Mouse (Mus musculus) heart, embryonic 10.5 days (tissue): ENCODE data around the gene Myom3. TPM values are rescaled to one million over a fixed set of nuclear protein-coding genes. Genes with fewer than 3 reads are reported as not detected.
"Not testable (repeated sequence)": the region's sequence is repeated elsewhere in the genome, so short reads cannot be mapped to it uniquely, and the experiment has no call there.

Source experiments
- DNase-seq: peaks from one replicate; pipeline ENCODE4 v3.0.0-alpha.2; 2017; ENCODE audit warnings: low spot score
- H3K27ac ChIP-seq: fragments of 300-500 bp; sonication (generic); 2 replicates; pipeline ENCODE4 v1.5.1; 2016; ENCODE audit warnings: mild to moderate bottlenecking
- H3K27me3 ChIP-seq: fragments of 300-500 bp; sonication (generic); 2 replicates; pipeline ENCODE4 v1.6.1; 2016; ENCODE audit warnings: mild to moderate bottlenecking; ENCODE audit not compliant: poor library complexity, insufficient read depth, severe bottlenecking
- H3K36me3 ChIP-seq: fragments of 300-500 bp; sonication (generic); 2 replicates; pipeline ENCODE4 v1.6.1; 2016; ENCODE audit warnings: mild to moderate bottlenecking, moderate library complexity
- H3K4me1 ChIP-seq: fragments of 300-500 bp; sonication (generic); 2 replicates; pipeline ENCODE4 v1.6.1; 2016; ENCODE audit warnings: mild to moderate bottlenecking
- H3K4me3 ChIP-seq: fragments of 300-500 bp; sonication (generic); 2 replicates; pipeline ENCODE4 v1.5.1; 2016; ENCODE audit warnings: mild to moderate bottlenecking, moderate library complexity
- H3K9me3 ChIP-seq: fragments of 300-500 bp; sonication (generic); 2 replicates; pipeline ENCODE4 v1.6.1; 2016; ENCODE audit warnings: mild to moderate bottlenecking, moderate library complexity
- WGBS: fragments of 180-500 bp; shearing (Covaris S2); methylation state at CpG from one replicate; pipeline ENCODE4 v1.1.7; 2016; 5-methylcytosine and 5-hydroxymethylcytosine counted together
- polyA plus RNA-seq: library from polyadenylated mRNA; unstranded; fragments of >200 nt; fragmentation: Nextera tagmentation; extraction: Ambion mirVana; gene quantifications from 2 replicates; pipeline ENCODE4 v1.2.1, GENCODE M21; 2016

The Myom3 gene
- 0.05 TPM in 1 of 2 replicates, not detected in the other for polyA plus RNA-seq

- 50% methylated on average over 10 of the region's 10 CpGs for WGBS
- Histone ChIP-seq H3K27me3 (peaks cover 23% of the 10 kb centered on the region), H3K4me3 (peak within 1 kb of the TSS; percentile 19; the same call in 1 of the 2 replicates), H3K9me3 (no peaks in the 10 kb centered on the region), H3K36me3 (no peaks in the 10 kb centered on the region), H3K27ac (no peak within 1 kb of the TSS), H3K4me1 (peaks cover 33% of the 10 kb centered on the region)
- DNase-seq: no peak
Measured at GRCm38 (mm10) chr4:135759356-135759976, at the start of gene Myom3. Myom3 (plus strand) TSS chr4:135759715.

GRCm38 (mm10) chr4:135710392-135710791 is 49.1 kb upstream of the Myom3 start:
- WGBS: 44% methylated on average over 3 of the region's 3 CpGs
- H3K36me3 ChIP-seq: no peaks in the 10 kb centered on the region
- H3K4me3 ChIP-seq: no peak overlapping the region
- DNase-seq: no peak
- no peak overlapping the region for H3K27ac ChIP-seq
- no peaks in the 10 kb centered on the region for H3K9me3 ChIP-seq
- 0 out of 2 replicates have a peak, but pooled peaks cover 4% of the 10 kb centered on the region for H3K4me1 ChIP-seq
- peaks cover 16% of the 10 kb centered on the region for H3K27me3 ChIP-seq

GRCm38 (mm10) chr4:135714776-135715175 is 44.7 kb upstream of the Myom3 start:
- H3K4me1 ChIP-seq: 0 out of 2 replicates have a peak, but pooled peaks cover 4% of the 10 kb centered on the region
- 71% methylated on average over 8 of the region's 8 CpGs for WGBS
- no peak for DNase-seq
- H3K27ac ChIP-seq: no peak overlapping the region
- no peaks in the 10 kb centered on the region for H3K27me3 ChIP-seq
- H3K36me3 ChIP-seq: no peaks in the 10 kb centered on the region
- H3K4me3 ChIP-seq: no peak overlapping the region
- no peaks in the 10 kb centered on the region for H3K9me3 ChIP-seq

DNA sequence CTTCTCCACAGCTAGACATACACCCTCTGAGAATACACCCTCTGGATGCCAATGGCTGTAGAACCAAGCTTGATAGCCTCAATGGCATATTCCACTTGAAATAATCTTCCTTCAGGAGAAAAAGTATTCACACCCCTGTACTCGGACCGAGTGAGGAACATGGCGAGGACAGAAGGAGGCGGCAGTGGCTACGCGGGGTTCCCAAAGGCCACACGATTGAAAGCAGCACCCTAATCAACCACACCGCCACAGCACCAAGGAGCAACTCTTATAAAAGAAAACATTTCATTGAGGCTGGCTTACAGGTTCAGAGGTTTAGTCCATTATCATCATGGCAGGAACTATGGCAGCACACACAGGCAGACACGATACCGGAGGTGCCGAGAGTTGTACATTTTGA is 43.1 kb upstream of the Myom3 start:
- H3K9me3 ChIP-seq, H3K36me3 ChIP-seq, H3K4me3 ChIP-seq, H3K4me1 ChIP-seq, H3K27me3 ChIP-seq, DNase-seq, H3K27ac ChIP-seq: not testable (repeated sequence)
- WGBS: 93% methylated on average over 11 of the region's 11 CpGs

DNA sequence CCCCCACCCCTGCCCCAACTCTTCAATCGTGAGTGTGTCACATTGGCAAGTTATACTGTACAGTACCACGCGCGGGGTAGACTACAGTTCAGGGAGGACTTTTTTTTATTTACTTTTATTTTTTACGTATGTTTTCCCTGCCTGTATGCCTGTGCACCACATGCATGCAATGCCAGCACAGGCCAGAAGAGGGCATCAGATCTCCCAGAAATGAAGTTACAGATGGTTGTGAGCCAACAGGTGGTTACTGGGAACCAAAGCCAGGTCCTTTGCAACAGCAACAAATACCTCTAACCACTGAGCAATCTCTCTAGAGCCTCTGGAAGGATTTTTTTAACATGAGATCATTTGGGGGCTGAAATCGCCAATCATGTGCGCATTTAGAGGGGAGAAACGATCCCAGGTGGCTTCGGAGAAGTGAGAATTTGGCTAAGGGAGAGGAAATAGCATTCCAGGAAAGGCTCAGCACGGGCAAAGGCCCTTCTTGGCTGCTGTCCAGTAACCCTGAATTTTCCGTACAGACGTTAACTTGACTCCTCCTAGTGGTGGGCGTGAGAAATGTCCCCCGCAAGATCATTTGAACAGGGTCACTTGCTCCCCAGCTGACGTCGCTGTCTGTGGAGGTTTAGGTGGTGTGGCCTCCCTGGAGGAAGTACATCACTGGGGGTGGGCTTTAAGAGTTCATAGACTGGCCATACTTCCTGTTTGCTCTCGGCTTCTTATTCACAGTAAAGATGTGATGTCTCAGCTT is 36.8 kb upstream of the Myom3 start:
- 71% methylated on average over 17 of the region's 17 CpGs for WGBS
- no peak for DNase-seq
- Histone ChIP-seq H3K27ac (no peak overlapping the region), H3K27me3 (no peaks in the 10 kb centered on the region; the same call in 1 of the 2 replicates), H3K4me3 (no peak overlapping the region), H3K36me3 (no peaks in the 10 kb centered on the region), H3K4me1 (peaks cover 15% of the 10 kb centered on the region), H3K9me3 (peaks cover 3% of the 10 kb centered on the region; the same call in 1 of the 2 replicates)

GRCm38 (mm10) chr4:135726416-135726815 is 33.1 kb upstream of the Myom3 start:
- WGBS: 76% methylated on average over 11 of the region's 11 CpGs
- H3K27me3 ChIP-seq: peaks cover 26% of the 10 kb centered on the region
- H3K4me3 ChIP-seq: no peak overlapping the region
- no peaks in the 10 kb centered on the region; the same call in 1 of the 2 replicates for H3K9me3 ChIP-seq
- DNase-seq: no peak
- H3K27ac ChIP-seq: 0 out of 2 replicates have a peak overlapping the region, but pooled peaks have one; percentile 8
- peaks cover 34% of the 10 kb centered on the region for H3K4me1 ChIP-seq
- H3K36me3 ChIP-seq: no peaks in the 10 kb centered on the region

GRCm38 (mm10) chr4:135727817-135728216 is 31.7 kb upstream of the Myom3 start, which contains the start of gene Il22ra1:
Il22ra1 (plus strand) TSS chr4:135728172.
- 9% methylated on average over 14 of the region's 14 CpGs for WGBS
- Histone ChIP-seq H3K4me3 (peak within 1 kb of the TSS; percentile 48), H3K27ac (peak within 1 kb of the TSS; percentile 72), H3K4me1 (peaks cover 34% of the 10 kb centered on the region), H3K9me3 (no peaks in the 10 kb centered on the region; the same call in 1 of the 2 replicates), H3K36me3 (no peaks in the 10 kb centered on the region), H3K27me3 (peaks cover 26% of the 10 kb centered on the region)
- no peak for DNase-seq

DNA sequence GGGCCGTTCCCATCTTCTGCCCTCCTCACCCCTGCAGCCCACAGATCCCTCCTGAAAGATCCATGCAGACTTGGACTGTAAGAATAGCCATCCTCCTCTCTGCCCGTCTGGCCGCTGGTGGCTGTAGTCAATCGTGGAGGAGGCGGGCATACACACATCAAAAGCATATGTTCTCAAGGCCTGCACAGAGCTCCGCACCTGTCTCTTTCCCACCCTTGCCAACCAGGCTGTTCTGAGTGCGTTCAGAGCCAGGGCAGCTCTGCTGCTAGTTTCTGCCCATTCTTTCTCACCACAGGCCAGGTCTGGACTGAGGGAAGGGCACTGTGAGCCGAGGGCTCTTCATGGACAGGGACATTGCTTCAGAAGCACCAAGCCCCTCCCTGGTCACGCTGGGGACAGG is 29.3 kb upstream of the Myom3 start:
- H3K4me3 ChIP-seq: no peak overlapping the region
- no peak overlapping the region for H3K27ac ChIP-seq
- no peak for DNase-seq
- peaks cover 6% of the 10 kb centered on the region for H3K9me3 ChIP-seq
- WGBS: 86% methylated on average over 9 of the region's 9 CpGs
- H3K36me3 ChIP-seq: no peaks in the 10 kb centered on the region
- H3K27me3 ChIP-seq: peaks cover 26% of the 10 kb centered on the region
- H3K4me1 ChIP-seq: peaks cover 34% of the 10 kb centered on the region

DNA sequence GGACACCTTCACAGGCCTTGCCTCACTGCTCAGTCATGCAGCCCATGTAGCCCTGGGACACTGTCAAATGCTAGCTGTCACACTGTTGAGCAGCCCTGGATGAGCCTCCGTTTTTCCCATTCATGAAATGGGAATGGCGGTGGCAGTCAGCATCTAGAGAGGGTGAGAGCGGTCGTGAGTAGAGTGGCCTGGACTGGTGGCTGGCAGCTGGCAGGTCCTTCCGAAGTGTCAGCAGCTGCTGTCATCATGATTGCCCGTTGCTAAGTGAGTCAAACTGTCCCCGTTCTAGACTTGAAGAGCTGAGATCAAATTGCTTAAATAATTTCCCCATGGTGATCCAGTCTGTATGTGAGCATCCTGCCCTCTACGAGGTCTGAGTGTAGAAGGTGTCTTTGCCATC is 28.6 kb upstream of the Myom3 start:
- WGBS: 56% methylated on average over 8 of the region's 8 CpGs
- no peak overlapping the region for H3K4me3 ChIP-seq
- H3K36me3 ChIP-seq: no peaks in the 10 kb centered on the region
- peaks cover 34% of the 10 kb centered on the region for H3K4me1 ChIP-seq
- peaks cover 26% of the 10 kb centered on the region for H3K27me3 ChIP-seq
- peaks cover 6% of the 10 kb centered on the region for H3K9me3 ChIP-seq
- no peak overlapping the region for H3K27ac ChIP-seq
- no peak for DNase-seq

- no peak for DNase-seq
- 94% methylated on average over 14 of the region's 14 CpGs for WGBS
- Histone ChIP-seq H3K27ac (no peak overlapping the region), H3K36me3 (no peaks in the 10 kb centered on the region), H3K27me3 (peaks cover 16% of the 10 kb centered on the region), H3K9me3 (peaks cover 6% of the 10 kb centered on the region), H3K4me3 (no peak overlapping the region), H3K4me1 (peaks cover 24% of the 10 kb centered on the region)
Measured at GRCm38 (mm10) chr4:135733901-135734300, 25.6 kb upstream of the Myom3 start.

- Histone ChIP-seq H3K4me1 (peaks cover 21% of the 10 kb centered on the region), H3K36me3 (no peaks in the 10 kb centered on the region), H3K27me3 (no peaks in the 10 kb centered on the region), H3K9me3 (peaks cover 6% of the 10 kb centered on the region), H3K4me3 (no peak overlapping the region), H3K27ac (no peak overlapping the region)
- 80% methylated on average over 3 of the region's 3 CpGs for WGBS
- DNase-seq: no peak
Measured at GRCm38 (mm10) chr4:135736903-135737302, 22.6 kb upstream of the Myom3 start.

DNA sequence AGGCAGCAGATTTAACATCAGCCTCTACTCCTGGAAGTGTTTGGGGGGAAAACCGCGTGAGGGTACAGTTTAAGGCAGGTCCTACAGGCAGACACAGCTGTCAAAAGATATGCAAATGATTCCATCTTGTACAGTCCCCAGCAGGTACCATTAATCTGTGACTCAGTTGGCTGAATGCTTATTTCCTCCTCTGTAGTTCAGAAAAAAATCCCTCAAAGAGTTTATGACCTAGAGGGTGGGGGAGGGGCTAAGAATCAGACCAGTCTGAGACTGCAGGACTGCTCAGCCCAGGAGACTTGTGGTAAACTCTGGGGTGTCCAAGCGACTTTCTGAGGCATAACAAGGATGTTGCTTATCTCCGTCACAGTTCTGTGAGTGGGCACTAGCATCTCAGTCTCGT is 21.3 kb upstream of the Myom3 start:
- Histone ChIP-seq H3K36me3 (no peaks in the 10 kb centered on the region), H3K4me1 (peaks cover 21% of the 10 kb centered on the region), H3K27ac (0 out of 2 replicates have a peak overlapping the region, but pooled peaks have one; percentile 25), H3K9me3 (peaks cover 6% of the 10 kb centered on the region), H3K27me3 (no peaks in the 10 kb centered on the region), H3K4me3 (no peak overlapping the region)
- DNase-seq: no peak
- 45% methylated on average over 5 of the region's 5 CpGs for WGBS

GRCm38 (mm10) chr4:135739148-135739547 is 20.4 kb upstream of the Myom3 start:
- Histone ChIP-seq H3K27me3 (0 out of 2 replicates have a peak, but pooled peaks cover 8% of the 10 kb centered on the region), H3K27ac (peak overlapping the region; percentile 19; the same call in 1 of the 2 replicates), H3K4me3 (no peak overlapping the region), H3K9me3 (peaks cover 5% of the 10 kb centered on the region), H3K4me1 (peaks cover 30% of the 10 kb centered on the region), H3K36me3 (no peaks in the 10 kb centered on the region)
- 59% methylated on average over 7 of the region's 7 CpGs for WGBS
- no peak for DNase-seq
